Mouse (Mus musculus) forebrain, embryonic 14.5 days (tissue): Measurements from ENCODE around the gene Ptpn21. TPM values are rescaled to one million over a fixed set of nuclear protein-coding genes. Genes with fewer than 3 reads are reported as not detected.

Source experiments
- ATAC-seq: fragments of 200-750 bp; cut with Nextera tagmentation; 2 replicates; pipeline ENCODE4 v1.8.0; 2017; ENCODE audit warnings: mild to moderate bottlenecking, moderate library complexity
- DNase-seq: peaks from one replicate; pipeline ENCODE4 v3.0.0-alpha.2; 2015; ENCODE audit warnings: low spot score
- H3K27ac ChIP-seq: fragments of 300-500 bp; sonication (generic); 2 replicates; pipeline ENCODE4 v1.5.1; 2014; ENCODE audit warnings: low read depth, mild to moderate bottlenecking, control low read depth, low read length, moderate library complexity
- H3K27me3 ChIP-seq: fragments of 300-500 bp; sonication (generic); replicated peaks from 2 replicates; pipeline ENCODE4 v1.6.1; 2014; ENCODE audit warnings: low read length, control low read depth, mixed read lengths; ENCODE audit not compliant: control insufficient read depth, insufficient read depth
- H3K36me3 ChIP-seq: fragments of 300-500 bp; sonication (generic); 2 replicates; pipeline ENCODE4 v1.6.1; 2014; ENCODE audit warnings: low read length, control low read depth; ENCODE audit not compliant: control insufficient read depth, insufficient read depth
- H3K4me1 ChIP-seq: fragments of 300-500 bp; sonication (generic); 2 replicates; pipeline ENCODE4 v1.6.1; 2014; ENCODE audit warnings: antibody characterized with exemption, low read length, control low read depth; ENCODE audit not compliant: control insufficient read depth, insufficient read depth
- H3K4me2 ChIP-seq: fragments of 300-500 bp; sonication (generic); 2 replicates; pipeline ENCODE4 v1.6.1; 2014; ENCODE audit warnings: mild to moderate bottlenecking, control low read depth, low read length
- H3K4me3 ChIP-seq: fragments of 300-500 bp; sonication (generic); 2 replicates; pipeline ENCODE4 v1.5.1; 2014; ENCODE audit warnings: low read depth, low read length, control low read depth
- H3K9ac ChIP-seq: fragments of 300-500 bp; sonication (generic); 2 replicates; pipeline ENCODE4 v1.6.1; 2014; ENCODE audit warnings: mild to moderate bottlenecking, low read length, control low read depth, moderate library complexity
- H3K9me3 ChIP-seq: fragments of 300-500 bp; sonication (generic); replicated peaks from 2 replicates; pipeline ENCODE4 v1.6.1; 2016; ENCODE audit warnings: low read length, control low read depth, mixed read lengths; ENCODE audit not compliant: control insufficient read depth
- WGBS: fragments of 180-500 bp; shearing (Covaris S2); extraction: QIAGEN DNeasy Blood & Tissue Kit; methylation state at CpG from one replicate; pipeline ENCODE4 v1.1.7; 2014; 5-methylcytosine and 5-hydroxymethylcytosine counted together
- polyA plus RNA-seq: library from polyadenylated mRNA; unstranded; fragments of >200 nt; fragmentation: Nextera tagmentation; extraction: Ambion mirVana; gene quantifications from 2 replicates; pipeline ENCODE4 v1.2.1, GENCODE M21; 2014

Gene Ptpn21
- polyA plus RNA-seq, 1 experiment from 2014 or later: 3.2 TPM

- peak within 1 kb of the TSS; percentile 91 for H3K4me3 ChIP-seq
- 0% methylated on average over 70 of the region's 87 CpGs for WGBS
- peak within 1 kb of the TSS; percentile 84 for H3K4me2 ChIP-seq
These were observed 9.7 kb upstream of the Ptpn21 start, which contains the start of gene Zc3h14 for GRCm38 (mm10) chr12:98746746-98747379. Gene Zc3h14 (plus strand): TSS chr12:98746964.

DNA sequence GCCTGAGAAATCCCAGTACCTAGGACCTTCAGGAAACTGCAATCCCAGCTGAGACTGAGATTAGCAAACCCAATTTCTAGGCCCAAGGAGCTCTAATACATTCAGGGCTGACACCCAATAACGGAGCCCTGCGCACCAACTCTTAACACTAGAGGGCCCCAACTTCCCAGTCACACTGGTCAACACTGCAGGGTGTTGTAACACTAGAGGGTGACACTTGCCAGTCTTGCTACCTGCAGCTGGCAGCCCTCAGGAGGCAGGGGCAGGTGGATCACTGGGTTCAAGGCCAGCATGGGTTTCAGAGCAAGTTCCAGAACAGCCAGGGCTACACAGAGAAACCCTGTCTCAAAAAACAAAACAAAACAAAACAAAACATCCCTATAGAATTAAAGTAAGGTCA lies 8.9 kb upstream of the Ptpn21 start:
- no peak overlapping the region for H3K27ac ChIP-seq
- DNase-seq (peak; percentile 34), ATAC-seq (peak; percentile 30)
- H3K4me1 ChIP-seq: peaks cover 14% of the 10 kb centered on the region
- H3K9me3 ChIP-seq: no peaks in the 10 kb centered on the region
- H3K4me3 ChIP-seq: no peak overlapping the region
- WGBS: 16% methylated on average over 2 of the region's 2 CpGs
- no peak overlapping the region for H3K9ac ChIP-seq
- H3K4me2 ChIP-seq: no peak overlapping the region
- H3K36me3 ChIP-seq: 0 out of 2 replicates have a peak, but pooled peaks cover 6% of the 10 kb centered on the region
- no peaks in the 10 kb centered on the region for H3K27me3 ChIP-seq

More at GRCm38 (mm10) chr12:98746746-98747379, 9.7 kb upstream of the Ptpn21 start, which contains the start of gene Zc3h14:
- H3K9ac ChIP-seq: peak within 1 kb of the TSS; percentile 94
- H3K27me3 ChIP-seq: no peaks in the 10 kb centered on the region
- peak within 1 kb of the TSS; percentile 90 for H3K27ac ChIP-seq
- ATAC-seq (peak; percentile 93), DNase-seq (peak; percentile 96)
- H3K4me1 ChIP-seq: peaks cover 14% of the 10 kb centered on the region
- H3K36me3 ChIP-seq: 0 out of 2 replicates have a peak, but pooled peaks cover 6% of the 10 kb centered on the region
- no peaks in the 10 kb centered on the region for H3K9me3 ChIP-seq

DNA sequence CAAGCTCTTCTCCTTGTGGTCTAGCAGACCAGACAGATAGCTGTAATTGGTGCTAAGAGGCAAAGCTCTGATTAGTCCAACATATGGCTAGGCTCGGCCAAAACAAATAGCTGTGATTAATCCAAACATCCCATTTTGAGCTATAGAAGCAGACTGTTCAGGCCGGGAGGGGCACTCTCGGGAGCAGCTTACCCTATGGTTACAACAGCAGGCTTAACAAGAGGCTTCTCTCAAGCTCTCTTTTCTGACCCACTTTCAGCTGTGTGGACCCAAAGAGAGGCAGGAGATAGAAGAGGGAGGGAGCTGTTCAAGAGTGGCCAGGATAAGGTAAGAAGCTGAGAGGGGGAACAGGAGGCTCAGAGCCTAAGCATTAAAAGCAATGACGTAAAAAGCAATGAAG lies 8.4 kb upstream of the Ptpn21 start:
- Histone ChIP-seq H3K4me1 (peaks cover 14% of the 10 kb centered on the region), H3K9ac (no peak overlapping the region), H3K4me3 (no peak overlapping the region), H3K27ac (no peak overlapping the region), H3K27me3 (no peaks in the 10 kb centered on the region), H3K9me3 (no peaks in the 10 kb centered on the region), H3K36me3 (0 out of 2 replicates have a peak, but pooled peaks cover 3% of the 10 kb centered on the region), H3K4me2 (no peak overlapping the region)
- WGBS: 67% methylated on average over 4 of the region's 4 CpGs
- no peak for ATAC-seq
- no peak for DNase-seq

DNA sequence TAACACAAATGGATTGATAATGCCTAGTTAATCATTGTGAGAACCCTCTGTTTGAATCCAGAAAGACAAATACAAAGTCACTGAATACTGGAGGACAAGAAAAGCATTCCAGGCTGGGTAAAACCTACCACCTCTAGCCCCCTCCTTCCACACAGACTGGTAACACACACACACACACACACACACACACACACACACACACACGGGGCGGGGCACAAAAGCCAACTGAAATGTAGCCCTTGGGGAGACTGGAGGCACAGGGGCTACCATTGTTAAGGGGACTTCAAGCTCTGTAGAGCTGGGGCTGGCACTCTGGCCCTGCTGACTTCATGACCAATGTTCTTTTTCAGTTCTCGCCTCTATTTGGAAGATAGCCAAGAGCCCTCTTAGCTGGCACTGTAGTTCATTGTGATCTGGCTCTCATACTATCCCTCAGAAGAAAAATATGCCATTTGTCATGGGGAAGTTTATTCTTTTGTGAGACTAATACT lies 3.9 kb upstream of the Ptpn21 start:
- peak; percentile 27; the same call in 1 of the 2 replicates for ATAC-seq
- WGBS: 35% methylated on average over 3 of the region's 3 CpGs
- Histone ChIP-seq H3K36me3 (no peaks in the 10 kb centered on the region), H3K27me3 (no peaks in the 10 kb centered on the region), H3K4me1 (peaks cover 3% of the 10 kb centered on the region; the same call in 1 of the 2 replicates), H3K9ac (no peak overlapping the region), H3K4me3 (no peak overlapping the region), H3K4me2 (no peak overlapping the region), H3K9me3 (no peaks in the 10 kb centered on the region), H3K27ac (no peak overlapping the region)
- DNase-seq: peak; percentile 55

DNA sequence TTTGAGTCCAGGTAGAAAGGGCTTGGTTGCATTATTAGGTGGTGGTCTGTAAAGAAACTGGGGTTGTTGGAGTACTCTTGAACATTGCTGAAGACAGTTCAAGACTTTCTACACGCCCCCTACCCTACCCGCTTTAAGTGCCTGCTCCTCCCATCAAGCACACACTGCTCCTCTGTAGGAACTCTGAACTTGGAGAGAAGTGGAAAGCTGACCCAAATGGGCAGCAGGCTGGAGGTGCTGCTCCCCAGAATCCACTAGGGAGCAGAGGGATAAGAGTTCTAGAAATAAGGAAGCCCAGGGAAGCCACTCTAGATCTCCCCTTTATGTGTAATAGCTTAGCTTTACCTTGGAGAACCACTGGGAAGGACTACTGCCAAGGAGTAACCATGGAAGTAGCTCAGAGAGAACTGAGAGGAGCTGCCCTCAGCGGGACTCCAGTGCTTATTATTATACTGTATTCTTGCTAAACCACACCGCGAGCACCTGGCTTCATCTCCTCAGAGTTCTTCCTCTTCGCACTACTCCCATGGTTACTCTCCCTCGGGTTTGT lies 671 bp upstream of the Ptpn21 start:
- no peak; the same call in 1 of the 2 replicates for ATAC-seq
- no peaks in the 10 kb centered on the region for H3K27me3 ChIP-seq

DNA sequence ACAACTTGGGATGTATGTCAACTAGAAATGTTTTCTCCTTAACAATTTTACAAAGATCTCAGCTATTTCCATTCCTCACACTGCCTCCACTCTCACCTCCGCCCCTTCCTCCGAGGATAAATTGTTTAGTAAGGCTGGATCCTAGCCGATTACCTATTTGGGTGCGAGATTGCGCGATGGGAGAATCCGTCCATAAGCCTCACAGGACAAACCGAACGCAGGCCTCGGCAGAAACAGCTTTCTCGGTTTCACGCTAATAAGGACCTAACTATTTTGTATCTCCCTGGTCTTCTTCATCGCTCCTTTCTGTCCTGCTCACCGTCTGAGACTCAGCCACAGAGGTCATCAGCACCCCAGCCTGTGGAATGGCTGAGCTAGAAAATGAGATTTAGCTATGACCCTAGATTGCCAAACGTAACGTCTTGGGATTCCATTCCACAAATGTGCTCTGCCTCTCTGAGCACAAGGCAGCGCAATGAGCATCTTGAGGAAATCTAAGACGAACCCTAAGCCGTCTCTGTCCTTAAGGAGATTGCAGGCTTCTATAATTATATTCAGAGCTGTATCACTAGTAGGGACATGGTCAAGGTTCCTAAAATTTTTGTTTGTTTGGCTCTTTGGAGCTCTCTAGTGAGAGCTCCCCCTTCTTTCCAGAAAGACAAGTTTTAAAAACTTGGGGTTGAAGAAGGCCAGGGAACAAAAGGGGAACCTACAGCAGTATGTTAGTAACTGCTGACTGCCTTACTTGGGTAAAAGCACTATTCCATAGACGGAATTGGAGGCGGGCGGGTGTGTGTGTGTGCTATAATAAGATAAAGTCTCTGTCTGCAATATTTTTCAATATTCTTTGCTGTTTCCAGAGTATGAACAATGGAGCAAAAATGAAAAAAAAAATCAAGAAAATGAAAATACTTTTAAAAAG lies 2.1 kb downstream of the Ptpn21 start:
- Histone ChIP-seq H3K4me3 (peak overlapping the region; percentile 61), H3K9ac (peak overlapping the region; percentile 72), H3K27me3 (no peaks in the 10 kb centered on the region), H3K9me3 (no peaks in the 10 kb centered on the region), H3K27ac (peak overlapping the region; percentile 16; the same call in 1 of the 2 replicates), H3K36me3 (0 out of 2 replicates have a peak, but pooled peaks cover 3% of the 10 kb centered on the region), H3K4me1 (peaks cover 11% of the 10 kb centered on the region), H3K4me2 (peak overlapping the region; percentile 60)
- ATAC-seq: peak; percentile 35
- 8% methylated on average over 22 of the region's 22 CpGs for WGBS
- DNase-seq: peak; percentile 56

More for the DNA sequence above, 671 bp upstream of the Ptpn21 start:
- Histone ChIP-seq H3K4me1 (peaks cover 11% of the 10 kb centered on the region), H3K9ac (peak overlapping the region; percentile 83), H3K4me2 (peak overlapping the region; percentile 90), H3K9me3 (no peaks in the 10 kb centered on the region), H3K27ac (no peak overlapping the region), H3K4me3 (peak overlapping the region; percentile 80), H3K36me3 (no peaks in the 10 kb centered on the region)
- DNase-seq: peak; percentile 20
- WGBS: 11% methylated on average over 7 of the region's 7 CpGs

GRCm38 (mm10) chr12:98734246-98734879 lies 2.8 kb downstream of the Ptpn21 start:
- Histone ChIP-seq H3K9me3 (no peaks in the 10 kb centered on the region), H3K27ac (peak overlapping the region; percentile 16; the same call in 1 of the 2 replicates), H3K9ac (peak overlapping the region; percentile 72), H3K4me2 (peak overlapping the region; percentile 60), H3K4me3 (peak overlapping the region; percentile 61), H3K4me1 (peaks cover 11% of the 10 kb centered on the region), H3K27me3 (no peaks in the 10 kb centered on the region), H3K36me3 (0 out of 2 replicates have a peak, but pooled peaks cover 3% of the 10 kb centered on the region)
- DNase-seq: peak; percentile 90
- under 1% methylated on average over 30 of the region's 30 CpGs for WGBS
- ATAC-seq: peak; percentile 88

GRCm38 (mm10) chr12:98733776-98734175 lies 3.4 kb downstream of the Ptpn21 start:
- Histone ChIP-seq H3K27ac (no peak overlapping the region), H3K4me2 (peak overlapping the region; percentile 60), H3K4me1 (peaks cover 11% of the 10 kb centered on the region), H3K9ac (peak overlapping the region; percentile 72), H3K4me3 (peak overlapping the region; percentile 61), H3K36me3 (0 out of 2 replicates have a peak, but pooled peaks cover 3% of the 10 kb centered on the region), H3K9me3 (no peaks in the 10 kb centered on the region), H3K27me3 (no peaks in the 10 kb centered on the region)
- DNase-seq: no peak
- 17% methylated on average over 12 of the region's 12 CpGs for WGBS
- no peak for ATAC-seq
